Mouse (Mus musculus): ENCODE measurements around the gene Zgpat.

Zgpat gene

DNA sequence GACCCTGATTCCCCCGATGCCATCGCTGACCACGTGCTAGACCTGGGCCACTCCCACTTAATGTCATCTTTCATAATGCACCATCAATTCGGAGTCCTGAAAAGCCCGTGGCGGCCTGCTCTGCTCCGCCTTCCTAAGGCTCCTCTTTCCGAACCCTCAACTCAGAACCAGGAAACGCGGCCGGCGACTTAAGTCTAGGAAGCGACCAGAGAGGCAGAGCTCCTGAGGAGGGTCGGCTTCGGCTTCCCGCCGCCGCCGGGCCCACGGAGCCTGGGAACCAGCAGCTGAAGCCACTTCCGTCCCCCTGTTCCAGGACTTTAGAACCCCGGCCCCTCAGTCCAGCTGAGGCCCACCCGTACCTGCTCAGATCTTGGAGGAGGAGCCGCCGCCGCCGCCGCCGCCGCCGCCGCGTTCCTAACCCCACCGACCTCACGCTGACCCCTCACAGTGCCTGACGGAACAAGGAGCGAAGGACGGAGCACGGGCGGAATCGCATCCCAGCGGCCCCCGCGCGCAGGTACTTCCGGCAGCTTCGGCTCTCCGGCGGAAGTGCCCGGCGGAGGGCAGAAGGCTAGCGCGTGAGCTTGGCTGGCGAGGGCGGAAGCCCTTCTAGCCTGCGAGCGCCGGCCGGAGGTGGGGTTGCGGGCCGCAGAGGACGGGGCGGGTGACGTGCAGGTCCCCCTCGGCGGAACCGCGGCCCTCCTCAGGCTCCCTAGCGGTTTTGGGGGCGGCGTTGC lies at the start of gene Zgpat, which contains the start of gene Arfrp1:
Gene Zgpat, plus strand, starts transcription at position 69 of the 737 bp plus-strand sequence.
Gene Arfrp1, minus strand, starts transcription at position 545 of the 737 bp plus-strand sequence.
- in situ Hi-C loops (cut with MboI; ENCODE audit: low sequenced_read_pairs) = no loop called here

DNA sequence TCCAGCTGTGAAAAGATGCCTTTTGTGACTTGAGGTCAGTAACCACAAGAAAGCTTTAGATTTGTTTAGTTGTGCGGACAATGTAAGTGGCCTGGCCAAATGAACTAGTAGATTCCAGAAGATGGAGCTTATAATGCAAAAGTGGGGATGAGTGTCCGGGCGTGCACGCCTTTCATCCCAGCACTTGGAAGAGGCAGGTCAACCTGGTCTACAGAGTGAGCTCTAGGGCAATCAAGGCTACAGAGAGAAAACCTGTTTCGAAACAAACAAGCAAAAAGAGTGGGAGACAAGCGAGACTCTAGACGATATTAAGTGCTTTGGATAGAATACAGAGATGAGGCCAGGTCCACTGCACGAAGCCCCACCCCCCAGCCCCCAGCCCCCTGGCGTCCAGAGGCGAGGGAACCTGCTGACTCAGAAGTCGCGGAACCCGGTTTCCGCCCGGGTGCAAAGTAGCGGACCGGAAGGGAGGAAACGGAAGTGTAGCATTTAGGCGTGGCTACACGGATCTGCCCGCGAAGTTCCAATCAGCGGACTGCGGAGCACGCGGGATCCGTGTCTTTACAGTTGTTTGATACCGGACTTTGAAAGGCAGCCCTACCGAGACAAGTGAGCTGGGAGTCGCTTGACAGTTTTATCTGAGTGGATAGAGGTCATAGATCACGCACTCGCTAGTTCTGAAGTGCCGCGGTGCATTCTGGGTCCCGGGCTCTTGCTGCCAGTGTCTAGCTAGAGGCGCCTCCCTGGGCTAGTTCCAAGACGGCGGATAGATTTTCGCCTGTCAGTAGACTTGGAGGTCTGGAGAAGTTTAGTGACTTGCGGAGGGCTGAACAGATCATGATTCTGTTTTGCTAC lies 45.3 kb upstream of the Zgpat start, which contains the start of gene Rtel1:
Gene Rtel1, plus strand, starts transcription at position 492 of the 855 bp plus-strand sequence.
- in situ Hi-C loops (cut with MboI; ENCODE audit: low sequenced_read_pairs) = no loop called here

DNA sequence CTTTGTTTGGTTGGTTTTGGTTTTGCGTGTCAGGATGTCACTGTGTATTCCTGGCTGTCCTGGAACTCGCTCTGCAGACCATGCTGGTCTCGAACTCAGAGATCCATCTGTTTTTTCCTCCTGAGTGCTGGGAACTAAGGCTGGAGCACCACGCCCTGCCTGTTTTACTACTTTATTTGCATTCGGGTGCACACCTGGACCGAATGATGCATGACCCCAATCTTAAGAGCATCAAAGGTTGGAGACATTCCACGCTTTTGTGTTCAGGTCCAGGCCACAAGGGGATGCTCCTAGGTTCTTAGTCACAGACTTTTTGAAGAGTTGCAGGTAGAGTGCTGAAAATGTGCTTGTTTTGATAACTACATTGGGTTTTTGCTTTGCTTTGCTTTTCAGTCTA lies 44.6 kb upstream of the Zgpat start:
- in situ Hi-C loops (cut with MboI; ENCODE audit: low sequenced_read_pairs) = no loop called here

DNA sequence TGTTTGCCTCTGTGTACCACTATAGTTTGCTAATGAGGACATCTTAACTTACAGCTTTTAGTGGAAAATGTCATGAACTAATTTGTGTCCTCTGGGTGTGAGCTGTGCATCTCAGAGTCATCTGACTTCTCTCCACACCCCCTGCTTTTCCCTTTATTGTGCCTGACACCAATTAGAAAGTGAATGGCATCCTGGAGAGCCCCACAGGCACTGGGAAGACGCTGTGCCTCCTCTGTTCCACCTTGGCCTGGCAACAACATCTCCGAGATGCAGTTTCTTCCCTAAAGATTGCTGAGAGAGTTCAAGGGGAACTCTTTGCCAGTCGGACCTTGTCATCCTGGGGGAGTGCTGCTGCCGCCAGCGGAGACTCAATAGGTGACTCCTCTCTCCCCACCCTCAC lies 42.6 kb upstream of the Zgpat start:
- in situ Hi-C loops (cut with MboI; ENCODE audit: low sequenced_read_pairs) = no loop called here

DNA sequence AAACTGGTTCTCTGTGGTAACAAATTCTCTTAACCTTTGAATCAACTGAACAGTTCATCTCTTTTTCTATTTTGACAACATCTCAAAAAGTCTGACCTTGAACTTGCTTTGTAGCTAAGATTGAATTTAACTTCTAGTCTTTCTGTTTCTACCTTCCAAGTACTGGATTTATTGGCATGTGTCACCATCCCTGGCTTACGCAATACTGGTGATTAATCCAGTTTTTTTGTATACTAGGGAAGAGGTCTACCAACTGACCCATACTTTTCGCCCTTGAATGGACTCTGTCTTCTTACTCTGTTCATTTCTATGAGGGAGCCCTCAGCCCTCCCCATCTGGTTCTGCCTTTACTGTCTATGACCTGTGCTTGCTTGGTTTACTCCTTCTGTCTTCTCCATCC lies 38.6 kb upstream of the Zgpat start:
- in situ Hi-C loops (cut with MboI; ENCODE audit: low sequenced_read_pairs) = no loop called here

DNA sequence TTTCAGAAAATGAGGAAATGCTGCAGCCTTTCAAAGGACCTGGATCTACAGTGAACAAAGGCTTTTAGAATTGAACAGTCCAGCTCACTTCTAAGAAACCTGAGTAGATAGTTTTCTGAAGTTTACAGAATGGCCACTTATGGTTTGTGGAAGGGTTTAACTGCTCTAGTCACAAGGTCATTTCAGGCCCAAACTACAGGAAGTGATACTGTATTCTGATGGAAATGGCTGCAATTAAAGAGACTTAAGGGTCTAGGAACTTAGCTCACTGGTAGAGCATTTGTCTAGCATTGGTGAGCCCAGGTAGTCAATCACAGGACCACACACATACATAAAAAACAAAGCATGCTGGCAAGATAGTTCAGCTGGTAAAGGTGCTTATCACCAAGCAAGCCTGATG lies 32.2 kb upstream of the Zgpat start:
- in situ Hi-C loops (cut with MboI; ENCODE audit: low sequenced_read_pairs) = loop anchor here (10.0 kb wide), 1 partner anchor 148 kb away; the partner anchor contains the start of gene Ppdpf

DNA sequence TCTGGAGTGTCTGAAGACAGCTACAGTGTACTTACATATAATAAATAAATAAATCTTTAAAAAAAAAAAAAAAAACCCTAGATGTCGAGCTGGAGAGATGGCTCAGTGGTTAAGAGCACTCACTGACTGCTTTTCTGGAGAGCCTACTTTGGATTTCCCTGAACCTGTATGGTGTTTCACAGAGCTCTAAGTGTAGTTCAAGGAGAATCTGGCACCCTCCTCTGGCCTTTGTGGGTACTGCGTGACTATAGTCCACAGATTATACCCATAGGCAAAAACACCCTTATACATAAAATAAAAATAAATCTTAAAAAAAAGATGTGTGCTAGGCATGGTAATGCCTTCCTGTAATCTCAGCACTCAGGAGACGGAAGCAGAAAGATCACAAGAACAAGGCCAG lies 30.7 kb upstream of the Zgpat start:
- in situ Hi-C loops (cut with MboI; ENCODE audit: low sequenced_read_pairs) = loop anchor here (10.0 kb wide), 1 partner anchor 149 kb away; the partner anchor contains the start of gene Ppdpf

DNA sequence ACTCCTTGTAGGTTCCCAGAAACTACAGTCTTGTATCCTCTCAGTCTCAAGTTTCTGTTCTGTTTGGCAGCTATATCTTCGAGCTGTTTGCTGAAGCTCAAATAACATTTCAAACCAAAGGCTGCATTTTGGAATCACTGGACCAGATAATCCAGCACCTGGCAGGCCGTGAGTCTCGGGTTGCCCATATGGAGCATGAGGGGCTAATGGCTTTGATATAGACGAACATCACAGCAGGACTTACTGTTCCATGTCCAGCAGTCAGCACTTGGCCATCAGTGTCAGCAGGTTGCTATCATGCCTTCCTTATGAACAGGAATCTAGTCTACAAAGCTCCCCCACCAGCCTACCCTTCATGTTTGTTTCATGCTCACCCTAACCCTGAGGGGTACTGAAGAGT lies 24.3 kb upstream of the Zgpat start:
- in situ Hi-C loops (cut with MboI; ENCODE audit: low sequenced_read_pairs) = no loop called here

DNA sequence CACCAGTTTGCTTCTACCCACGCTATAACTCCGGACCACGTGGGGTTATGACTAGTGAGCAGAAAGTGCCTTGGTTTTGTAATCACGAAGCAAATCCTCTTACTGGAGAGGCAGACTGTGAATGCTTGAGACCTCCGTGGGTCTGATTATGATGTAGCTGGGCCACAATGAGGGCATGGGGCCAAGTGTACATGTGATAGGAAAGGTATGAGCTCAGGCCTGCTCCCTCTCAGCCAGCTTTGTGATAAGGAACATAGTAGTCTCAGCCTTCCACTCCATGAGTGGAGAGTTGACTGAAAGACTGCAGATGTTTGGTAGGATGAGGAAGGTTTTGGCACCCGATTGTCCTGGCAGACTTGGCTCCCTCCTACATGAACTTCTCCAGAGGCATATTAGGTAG lies 22.0 kb upstream of the Zgpat start:
- in situ Hi-C loops (cut with MboI; ENCODE audit: low sequenced_read_pairs) = no loop called here

DNA sequence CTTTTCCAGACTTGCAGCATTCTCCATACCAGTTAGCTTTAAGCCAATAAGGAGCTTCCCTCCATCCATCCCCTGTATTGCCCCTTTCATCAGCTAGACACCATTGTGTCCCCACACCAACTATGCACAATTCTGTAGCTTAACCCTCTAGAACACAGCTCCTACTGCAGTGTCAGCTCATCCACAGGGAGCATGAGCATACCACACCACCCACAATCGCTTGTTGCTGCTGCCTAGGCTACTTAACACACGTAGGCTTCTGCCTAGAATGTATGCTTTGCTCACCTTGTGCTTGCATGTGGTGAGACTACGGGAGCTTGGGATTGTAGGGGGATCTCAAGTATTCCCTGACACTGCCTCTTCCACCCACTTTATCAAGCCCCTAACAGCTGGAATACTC lies 7.9 kb upstream of the Zgpat start:
- in situ Hi-C loops (cut with MboI; ENCODE audit: low sequenced_read_pairs) = no loop called here

DNA sequence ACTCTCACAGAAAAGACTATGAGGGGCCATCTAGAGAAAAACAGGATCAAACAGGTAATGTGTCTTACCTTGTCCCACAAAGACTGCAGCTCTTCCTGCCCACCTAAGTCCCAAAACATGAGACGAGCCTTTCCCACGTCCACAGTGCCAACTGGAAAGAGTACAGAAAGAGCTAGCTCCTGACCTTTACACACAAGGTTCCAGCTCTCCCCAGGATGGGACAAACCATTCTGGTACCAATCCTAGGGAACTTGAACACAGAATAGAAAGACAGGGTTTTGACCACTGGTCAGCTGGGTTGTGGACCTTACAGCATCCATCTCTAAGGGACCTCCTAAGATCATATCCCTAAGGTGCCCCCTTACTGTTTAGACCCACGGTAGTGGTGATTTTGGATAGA lies 782 bp upstream of the Zgpat start:
- in situ Hi-C loops (cut with MboI; ENCODE audit: low sequenced_read_pairs) = no loop called here

DNA sequence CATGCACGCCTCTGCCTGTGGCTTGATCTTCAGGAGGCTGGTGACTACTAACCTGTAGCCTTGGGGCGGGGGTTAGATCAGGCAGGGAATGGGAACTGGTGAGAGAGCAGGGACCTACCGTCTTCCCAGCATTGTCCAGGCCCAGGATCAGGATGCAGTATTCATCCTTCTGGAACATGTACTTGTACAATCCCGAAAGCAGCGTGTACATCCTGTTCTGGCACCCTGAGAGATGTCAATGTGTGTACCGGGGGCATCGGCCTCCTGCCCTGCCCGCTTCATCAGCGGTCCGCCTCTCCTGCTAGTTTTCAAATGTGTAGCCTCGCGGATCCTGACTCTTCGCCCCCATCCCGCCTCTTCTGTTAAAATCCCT lies 255 bp upstream of the Zgpat start:
- in situ Hi-C loops (cut with MboI; ENCODE audit: low sequenced_read_pairs) = no loop called here

DNA sequence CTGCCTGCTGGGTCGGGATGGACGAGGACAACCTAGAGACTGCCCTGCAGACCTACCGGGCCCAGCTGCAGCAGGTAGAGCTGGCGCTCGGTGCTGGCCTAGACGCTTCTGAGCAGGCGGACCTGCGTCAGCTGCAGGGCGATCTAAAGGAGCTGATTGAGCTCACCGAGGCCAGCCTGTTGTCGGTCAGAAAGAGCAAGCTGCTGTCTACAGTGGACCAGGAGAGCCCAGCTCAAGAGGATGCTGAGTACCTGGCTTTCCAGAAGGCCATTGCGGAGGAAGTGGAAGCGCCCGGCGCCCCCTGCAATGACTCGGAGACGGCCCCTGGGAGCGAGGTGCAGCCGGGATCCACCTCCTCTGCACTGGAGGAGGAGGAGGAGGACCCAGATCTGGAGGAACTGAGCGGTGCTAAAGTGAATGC lies 937 bp downstream of the Zgpat start:
- in situ Hi-C loops (cut with MboI; ENCODE audit: low sequenced_read_pairs) = no loop called here

DNA sequence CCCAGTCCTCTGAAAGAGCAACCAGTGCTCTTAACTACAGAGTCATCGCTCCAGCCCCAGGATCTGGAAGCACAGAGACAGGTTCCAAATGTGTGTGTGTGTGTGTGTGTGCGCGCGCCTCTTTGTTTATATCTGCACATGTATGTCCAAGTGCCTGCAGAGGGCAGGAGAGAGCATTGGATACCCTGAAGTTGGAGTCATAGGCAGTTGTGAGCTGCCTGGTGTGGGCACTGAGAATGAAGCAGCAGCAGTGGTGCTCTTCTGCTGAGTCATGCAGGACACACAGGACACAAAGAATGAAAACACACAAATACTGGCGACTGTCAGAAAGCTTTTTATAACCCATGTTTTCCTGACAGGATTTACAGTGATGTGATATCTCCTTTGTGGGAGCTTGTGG lies 5.3 kb downstream of the Zgpat start:
- in situ Hi-C loops (cut with MboI; ENCODE audit: low sequenced_read_pairs) = no loop called here

DNA sequence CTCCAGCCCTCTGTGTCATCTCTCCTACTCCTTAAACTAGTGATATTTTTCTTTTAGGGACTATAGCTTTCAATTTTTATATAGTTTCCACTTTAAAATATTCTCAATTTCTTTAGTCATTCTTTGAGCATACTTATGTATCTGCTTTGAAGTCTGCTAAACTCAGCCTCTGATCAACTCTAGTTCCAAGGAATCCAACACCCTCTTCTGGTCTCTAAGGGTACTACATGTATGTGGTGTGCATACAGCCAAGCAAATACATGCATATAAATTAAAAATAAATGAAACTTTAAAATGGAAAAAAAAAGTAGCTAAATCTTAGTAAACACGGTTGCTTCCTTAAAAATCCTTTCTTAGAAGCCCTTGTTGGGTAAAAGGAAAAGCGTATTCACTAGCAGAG lies 11.1 kb downstream of the Zgpat start:
- in situ Hi-C loops (cut with MboI; ENCODE audit: low sequenced_read_pairs) = no loop called here

DNA sequence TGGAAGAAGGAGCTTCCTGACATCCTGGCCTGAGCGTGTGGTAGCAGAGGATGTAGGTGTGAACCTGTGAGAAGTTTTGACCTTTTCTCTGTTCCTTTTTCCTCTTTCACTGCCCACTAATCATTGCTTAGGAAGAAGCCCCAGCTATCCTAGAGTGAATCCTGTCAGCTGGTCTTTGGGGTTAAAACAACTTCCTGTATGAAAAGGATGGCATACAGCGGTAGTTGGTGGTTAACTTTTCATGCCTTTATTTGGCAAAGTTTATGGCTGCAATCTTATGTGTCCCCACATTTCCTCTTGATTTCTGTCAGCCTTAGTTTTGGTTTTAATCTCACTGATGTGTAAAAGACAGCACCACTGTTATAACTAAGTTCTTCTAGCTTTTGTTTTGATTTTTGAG lies 12.5 kb downstream of the Zgpat start:
- in situ Hi-C loops (cut with MboI; ENCODE audit: low sequenced_read_pairs) = no loop called here

DNA sequence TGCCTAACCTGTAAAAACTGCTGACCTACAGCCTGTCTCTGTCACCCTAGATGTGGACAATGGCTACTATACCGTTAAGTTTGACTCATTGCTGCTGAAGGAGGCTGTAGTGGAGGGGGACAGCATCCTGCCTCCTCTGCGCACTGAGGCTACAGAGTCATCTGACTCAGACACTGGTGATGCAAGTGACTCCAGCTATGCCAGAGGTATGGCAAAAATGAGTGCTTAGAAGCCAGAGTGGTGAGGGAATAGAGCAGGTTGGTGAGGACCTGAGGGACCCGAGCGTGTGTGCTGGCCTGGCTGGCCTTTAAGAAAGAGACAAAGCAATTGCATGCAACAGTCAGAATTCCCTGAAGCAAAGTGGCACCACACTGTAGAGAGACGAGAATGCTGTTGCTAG lies 14.0 kb downstream of the Zgpat start:
- in situ Hi-C loops (cut with MboI; ENCODE audit: low sequenced_read_pairs) = no loop called here

DNA sequence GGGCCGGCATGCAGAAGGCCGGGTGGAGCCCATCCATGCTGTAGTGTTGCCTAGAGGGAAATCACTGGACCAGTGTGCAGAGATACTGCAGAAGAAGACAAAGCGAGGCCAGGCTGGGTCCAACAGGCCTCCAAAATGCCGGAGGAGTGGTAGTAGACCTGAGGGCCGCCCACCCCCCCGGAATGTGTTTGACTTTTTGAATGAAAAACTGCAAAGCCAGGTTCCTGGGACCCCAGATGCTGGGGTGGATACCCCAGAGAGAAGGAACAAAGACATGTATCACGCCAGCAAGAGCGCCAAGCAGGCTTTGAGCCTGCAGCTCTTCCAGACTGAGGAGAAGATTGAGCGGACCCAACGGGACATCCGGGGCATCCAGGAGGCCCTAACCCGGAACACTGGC lies 15.1 kb downstream of the Zgpat start, which contains the start of gene Lime1:
Gene Lime1, plus strand, starts transcription at position 301 of the 400 bp plus-strand sequence.
- in situ Hi-C loops (cut with MboI; ENCODE audit: low sequenced_read_pairs) = no loop called here

DNA sequence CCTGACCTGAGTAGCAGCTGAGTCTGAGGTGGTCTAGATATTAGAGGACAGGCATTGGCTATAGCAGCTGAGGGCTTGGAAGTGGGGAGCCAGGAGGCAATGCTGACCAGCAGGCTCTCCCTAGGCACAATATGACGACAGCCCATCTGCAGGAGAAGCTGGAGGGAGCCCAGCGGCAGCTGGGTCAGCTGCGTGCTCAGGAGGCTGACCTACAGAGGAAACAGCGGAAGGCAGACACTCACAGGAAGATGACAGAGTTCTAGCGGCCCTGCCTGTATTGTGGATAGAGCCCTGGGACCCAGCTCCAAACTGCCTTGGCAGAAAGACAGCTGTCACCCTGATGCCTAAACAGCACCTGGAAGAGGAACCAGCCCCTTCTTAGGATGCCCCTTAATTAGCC lies 15.5 kb downstream of the Zgpat start:
- in situ Hi-C loops (cut with MboI; ENCODE audit: low sequenced_read_pairs) = no loop called here

DNA sequence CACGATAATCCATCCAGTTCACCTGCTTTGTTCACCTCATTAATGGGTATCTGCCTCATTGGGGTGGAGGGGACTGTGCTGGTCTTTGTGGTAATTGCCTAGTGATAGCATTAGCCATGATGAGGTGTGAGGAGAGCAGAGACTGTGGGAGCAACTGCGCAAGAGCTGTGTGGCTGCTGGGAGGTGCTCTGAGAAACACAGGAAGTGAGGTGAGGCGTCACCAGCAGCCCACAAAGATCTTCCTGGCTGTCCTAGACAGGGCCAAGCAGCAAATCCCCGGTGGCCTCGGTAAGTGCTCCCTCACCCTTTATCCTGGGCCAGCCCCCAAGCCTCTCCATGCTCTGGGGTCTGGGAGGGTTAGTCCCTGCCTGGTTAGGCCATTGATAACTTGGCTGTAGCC lies 16.4 kb downstream of the Zgpat start:
- in situ Hi-C loops (cut with MboI; ENCODE audit: low sequenced_read_pairs) = no loop called here

DNA sequence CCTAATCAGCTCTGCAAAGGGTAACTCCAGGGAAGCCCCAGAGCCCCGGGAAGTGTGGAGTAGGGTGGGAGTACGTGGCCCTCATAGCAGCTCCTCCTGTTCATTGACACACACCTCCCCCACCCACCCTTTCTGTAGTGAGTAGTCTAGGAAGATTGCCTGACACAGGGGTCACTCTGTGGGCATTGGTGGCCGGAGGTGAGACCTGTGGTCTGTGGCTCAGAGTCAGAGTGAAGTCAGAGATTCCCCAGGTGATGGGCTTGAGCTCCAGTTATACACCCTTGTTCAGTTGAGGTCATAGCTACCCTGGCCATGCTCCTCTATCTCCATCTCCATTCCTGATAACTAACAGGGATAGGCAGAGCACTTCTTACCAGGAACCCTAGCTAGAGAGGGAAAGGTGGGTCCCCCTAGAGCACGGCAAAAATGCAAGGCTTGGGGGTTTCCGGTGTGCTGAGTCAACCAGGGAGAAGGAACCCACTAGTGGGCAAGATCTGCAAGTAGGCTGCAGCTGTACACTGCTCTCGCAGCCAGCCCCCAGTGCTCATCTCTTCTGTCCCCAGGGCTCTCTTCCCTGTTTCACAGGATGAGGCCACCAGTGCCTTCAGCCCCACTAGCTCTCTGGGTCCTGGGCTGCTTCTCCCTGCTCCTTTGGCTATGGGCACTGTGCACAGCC lies 17.0 kb downstream of the Zgpat start:
- in situ Hi-C loops (cut with MboI; ENCODE audit: low sequenced_read_pairs) = no loop called here
